In genomic region chr2:144724679-144725078, GRCm38 (mm10) we compare ENCODE assay signal across 9 mouse cellular contexts.
DNase-seq lines count a peak whose midpoint lies in the region; ATAC-seq and TF ChIP-seq lines count a peak whose summit lies in the region.
"Had no signal": no experiment of that assay in that cellular context is flagged by ENCODE, and none has a peak within 500 bp of the region (broad histone marks: within the 10 kb centered on the region; RNA-seq: fewer than 3 reads in every experiment).

No protein-coding gene starts in this region.

- 0 out of 2 replicates have a peak, but pooled peaks have one; percentile 49 for ATAC-seq in forebrain, embryonic 15.5 days (replicated peaks)
- no peak for ATAC-seq in forebrain, embryonic 12.5 days (ENCODE audit: low FRiP score)
- peak; percentile 66; the same call in 1 of the 2 replicates for ATAC-seq in lung, embryonic 16.5 days (ENCODE audit: low read depth)
- ATAC-seq in forebrain, postnatal 0 days, result peak; percentile 48
- ATAC-seq in midbrain, postnatal 0 days (ENCODE audit: low FRiP score), result no peak

- no peaks in the 10 kb centered on the region for H3K9me3 ChIP-seq in forebrain, embryonic 15.5 days
- H3K9me3 ChIP-seq in forebrain, embryonic 12.5 days, result no peaks in the 10 kb centered on the region
- no peaks in the 10 kb centered on the region for H3K9me3 ChIP-seq in lung, embryonic 16.5 days (ENCODE audit: control insufficient read depth, low read length)
- H3K9me3 ChIP-seq in forebrain, postnatal 0 days (ENCODE audit: low read length), result no peaks in the 10 kb centered on the region
- no peaks in the 10 kb centered on the region for H3K9me3 ChIP-seq in midbrain, postnatal 0 days (ENCODE audit: low read length)

- no peak overlapping the region for H3K9ac ChIP-seq in forebrain, embryonic 15.5 days (replicated peaks)
- H3K9ac ChIP-seq in forebrain, embryonic 12.5 days, result no peak overlapping the region
- H3K9ac ChIP-seq in lung, embryonic 16.5 days (ENCODE audit: low read length), result no peak overlapping the region
- no peak overlapping the region for H3K9ac ChIP-seq in forebrain, postnatal 0 days
- no peak overlapping the region for H3K9ac ChIP-seq in midbrain, postnatal 0 days (replicated peaks; ENCODE audit: low read length, poor library complexity, severe bottlenecking)

- no peak overlapping the region for H3K27ac ChIP-seq in forebrain, embryonic 15.5 days (replicated peaks)
- H3K27ac ChIP-seq in forebrain, embryonic 12.5 days, result no peak overlapping the region
- H3K27ac ChIP-seq in lung, embryonic 16.5 days (ENCODE audit: low read length), result no peak overlapping the region
- H3K27ac ChIP-seq in forebrain, postnatal 0 days (ENCODE audit: low read depth, low read length), result no peak overlapping the region
- no peak overlapping the region for H3K27ac ChIP-seq in midbrain, postnatal 0 days (ENCODE audit: low read depth, low read length)

- no peak for DNase-seq in lung, postnatal 4 days
- no peak for DNase-seq in forebrain, postnatal 0 days
- DNase-seq in midbrain, postnatal 0 days (ENCODE audit: low spot score), result peak; percentile 34
- DNase-seq in c-Kit-positive CD71-positive TER-119-positive erythroid progenitor cells, embryonic 14.5 days (ENCODE audit: low spot score), result no peak
- DNase-seq in thymus, postnatal 25 days, result no peak
- DNase-seq: spleen, adult 18-20 months had no signal

- TF ChIP-seq CTCF in forebrain, postnatal 0 days (IDR thresholded peaks at IDR 0.05; ENCODE audit: low read depth), result peak; percentile 55
- peak; percentile 67 for TF ChIP-seq CTCF in midbrain, postnatal 0 days (IDR thresholded peaks at IDR 0.05)

- H3K4me1 ChIP-seq in forebrain, embryonic 15.5 days, result no peaks in the 10 kb centered on the region
- H3K4me1 ChIP-seq in forebrain, embryonic 12.5 days, result peaks cover 7% of the 10 kb centered on the region
- no peaks in the 10 kb centered on the region; the same call in 1 of the 2 replicates for H3K4me1 ChIP-seq in lung, embryonic 16.5 days (replicated peaks; ENCODE audit: control insufficient read depth, insufficient read depth, low read length)
- H3K4me1 ChIP-seq in forebrain, postnatal 0 days (ENCODE audit: insufficient read depth), result no peaks in the 10 kb centered on the region
- no peaks in the 10 kb centered on the region for H3K4me1 ChIP-seq in midbrain, postnatal 0 days (ENCODE audit: insufficient read depth, low read length)

- no peaks in the 10 kb centered on the region for H3K27me3 ChIP-seq in forebrain, embryonic 15.5 days
- no peaks in the 10 kb centered on the region for H3K27me3 ChIP-seq in forebrain, embryonic 12.5 days
- no peaks in the 10 kb centered on the region for H3K27me3 ChIP-seq in lung, embryonic 16.5 days (ENCODE audit: control insufficient read depth, insufficient read depth, low read depth, low read length)
- no peaks in the 10 kb centered on the region for H3K27me3 ChIP-seq in forebrain, postnatal 0 days (ENCODE audit: insufficient read depth, low read length)
- no peaks in the 10 kb centered on the region for H3K27me3 ChIP-seq in midbrain, postnatal 0 days (ENCODE audit: insufficient read depth, low read length)

- no peaks in the 10 kb centered on the region for H3K36me3 ChIP-seq in forebrain, embryonic 15.5 days
- no peaks in the 10 kb centered on the region for H3K36me3 ChIP-seq in forebrain, embryonic 12.5 days (replicated peaks)
- H3K36me3 ChIP-seq in lung, embryonic 16.5 days (ENCODE audit: control insufficient read depth, insufficient read depth, low read length), result no peaks in the 10 kb centered on the region
- H3K36me3 ChIP-seq in forebrain, postnatal 0 days (ENCODE audit: insufficient read depth), result no peaks in the 10 kb centered on the region
- no peaks in the 10 kb centered on the region for H3K36me3 ChIP-seq in midbrain, postnatal 0 days (ENCODE audit: insufficient read depth, low read length)

- WGBS in forebrain, embryonic 15.5 days, result 97% methylated on average over 1 of the region's 1 CpGs
- WGBS in forebrain, embryonic 12.5 days, result 89% methylated on average over 1 of the region's 1 CpGs
- WGBS in lung, embryonic 16.5 days, result 83% methylated on average over 1 of the region's 1 CpGs
- 93% methylated on average over 1 of the region's 1 CpGs for WGBS in forebrain, postnatal 0 days
- 94% methylated on average over 1 of the region's 1 CpGs for WGBS in midbrain, postnatal 0 days

- H3K4me3 ChIP-seq in forebrain, embryonic 15.5 days, result no peak overlapping the region
- H3K4me3 ChIP-seq in forebrain, embryonic 12.5 days (replicated peaks), result no peak overlapping the region
- H3K4me3 ChIP-seq in lung, embryonic 16.5 days (ENCODE audit: low read length), result no peak overlapping the region
- H3K4me3 ChIP-seq in forebrain, postnatal 0 days (ENCODE audit: low read depth, low read length), result no peak overlapping the region
- H3K4me3 ChIP-seq in midbrain, postnatal 0 days (ENCODE audit: low read depth, low read length), result no peak overlapping the region

- no peak overlapping the region for H3K4me2 ChIP-seq in forebrain, embryonic 15.5 days (replicated peaks)
- no peak overlapping the region for H3K4me2 ChIP-seq in forebrain, embryonic 12.5 days
- no peak overlapping the region for H3K4me2 ChIP-seq in lung, embryonic 16.5 days (ENCODE audit: low read depth, low read length)
- no peak overlapping the region for H3K4me2 ChIP-seq in forebrain, postnatal 0 days (ENCODE audit: low read depth)
- H3K4me2 ChIP-seq in midbrain, postnatal 0 days (ENCODE audit: low read depth, low read length, poor library complexity, severe bottlenecking), result no peak overlapping the region

Comparison
In these comparisons a context has a peak if more than half of its experiments do, and no peak if none do; other contexts are left out.
1. ATAC-seq: peak in forebrain, embryonic 15.5 days (single experiment), lung, embryonic 16.5 days (single experiment) and forebrain, postnatal 0 days (single experiment); none in forebrain, embryonic 12.5 days (single experiment) and midbrain, postnatal 0 days (single experiment).